Mouse (Mus musculus) common myeloid progenitor, adult 5-6 weeks (primary cell): ENCODE results near the gene Btbd35f10. TPM values are rescaled to one million over a fixed set of nuclear protein-coding genes. Genes with fewer than 3 reads are reported as not detected.
"Not testable (repeated sequence)": the region's sequence is repeated elsewhere in the genome, so short reads cannot be mapped to it uniquely, and the experiment has no call there.

ENCODE experiments used
- ATAC-seq: replicated peaks from 2 replicates; pipeline ENCODE4 v1.8.0; 2016; ENCODE audit warnings: low read depth, mild to moderate bottlenecking, moderate TSS enrichment, inconsistent platforms; ENCODE audit not compliant: poor library complexity, severe bottlenecking
- total RNA-seq: library from RNA; stranded (forward); fragments of 200-1000, 187-1606 nt; gene quantifications from 2 replicates; pipeline ENCODE4 v1.2.3, GENCODE M21; 2017

Btbd35f10 gene
- not detected in 2 replicates for total RNA-seq

GRCm38 (mm10) chrX:3752785-3753184 lies at the start of gene Btbd35f10:
Gene Btbd35f10, minus strand, starts transcription at chrX:3752885.
- ATAC-seq, result not testable (repeated sequence)

Other genes starting within 250 kb of the Btbd35f10 start
- not detected in 2 replicates for gene Btbd35f18, start 52.7 kb downstream of the Btbd35f10 start, total RNA-seq
- not detected in 2 replicates for gene Btbd35f16, start 204.1 kb upstream of the Btbd35f10 start, total RNA-seq